Mouse (Mus musculus): ENCODE results near the gene Krtap15.

- TF ChIP-seq POLR2A (IDR thresholded peaks at IDR 0.05; ENCODE audit: insufficient read length, low read depth), result no peak
- TF ChIP-seq USF1 (IDR thresholded peaks at IDR 0.05; ENCODE audit: low read depth), result no peak
- TF ChIP-seq MYOD1 (IDR thresholded peaks at IDR 0.05; ENCODE audit: control insufficient read depth in 1 of 3, insufficient read length in 2 of 3, low read depth in 2 of 3), result no peak
- TF ChIP-seq TCF12 (IDR thresholded peaks at IDR 0.05; ENCODE audit: insufficient read depth, poor library complexity, severe bottlenecking), result no peak
- no peak for TF ChIP-seq REST (IDR thresholded peaks at IDR 0.05; ENCODE audit: insufficient read depth, insufficient read length)
- no peak for TF ChIP-seq MAX (IDR thresholded peaks at IDR 0.05; ENCODE audit: low read depth)
Measured at GRCm38 (mm10) chr16:88826095-88826652, 6.2 kb downstream of the Krtap15 start, which contains the start of gene Krtap14.
